13 mouse cellular contexts compared by ENCODE assay signal in genomic region chr9:7575526-7575925, GRCm38 (mm10). TPM values are rescaled to one million over a fixed set of nuclear protein-coding genes. Genes with fewer than 3 reads are reported as not detected.
"Had no signal": no experiment of that assay in that cellular context is flagged by ENCODE, and none has a peak within 500 bp of the region (broad histone marks: within the 10 kb centered on the region; RNA-seq: fewer than 3 reads in every experiment).

No protein-coding gene starts in this region.

- DNase-seq: kidney, postnatal 14 days; lung, adult 2 months; lung, postnatal 10 days; spleen, adult 18-20 months; thymus, adult 18-20 months; thymus, postnatal 14 days had no signal

RNA-seq across cellular contexts. Expression of gene Mmp27, which starts 4.3 kb away (rescaled TPM):
- total RNA-seq: layer of hippocampus, adult 8-10 months; layer of hippocampus, postnatal 25 days; left cerebral cortex, adult 2 months; left cerebral cortex, postnatal 14 days; monocyte, adult 5-6 weeks had no signal

RNA-seq across cellular contexts. Expression of gene Mmp8, which starts 17.3 kb away (rescaled TPM):
- total RNA-seq: layer of hippocampus, adult 8-10 months; layer of hippocampus, postnatal 25 days; left cerebral cortex, postnatal 14 days had no signal

RNA-seq across cellular contexts. Expression of gene Mmp20, which starts 52.5 kb away (rescaled TPM):
- total RNA-seq: layer of hippocampus, adult 8-10 months; layer of hippocampus, postnatal 25 days; left cerebral cortex, adult 2 months; left cerebral cortex, postnatal 14 days; megakaryocyte progenitor cell, adult 5-6 weeks; monocyte, adult 5-6 weeks; neutrophil, adult 5-6 weeks had no signal
